Mouse (Mus musculus): ENCODE measurements around the gene Myl12a.

Myl12a gene

DNA sequence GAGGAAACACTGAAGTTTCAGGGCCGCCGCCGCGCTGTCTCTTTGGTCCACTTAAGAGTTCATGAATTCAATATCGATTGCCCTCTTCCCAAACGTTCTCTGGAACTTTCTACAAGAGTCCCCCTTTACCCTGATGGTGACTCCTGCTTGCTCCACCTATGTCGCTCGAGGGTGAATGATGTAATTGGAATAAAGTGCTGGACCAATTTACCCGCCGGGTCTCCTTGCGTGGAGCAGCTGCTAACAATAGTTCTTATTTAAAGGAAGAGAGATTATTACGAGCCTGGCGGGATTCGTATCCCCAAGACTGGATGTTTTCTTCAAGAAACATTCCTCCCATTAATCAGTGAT, at the start of gene Myl12a:
TSS of gene Myl12a (minus strand) at position 135 of the 351 bp plus-strand sequence.
- no peak for DNase-seq (ENCODE audit: low spot score)

- no peak for DNase-seq (ENCODE audit: low spot score)
Measured at GRCm38 (mm10) chr17:71049292-71049691, 46.6 kb upstream of the Myl12a start.

- no peak for DNase-seq (ENCODE audit: low spot score)
Measured at GRCm38 (mm10) chr17:71046856-71047255, 44.2 kb upstream of the Myl12a start.

- DNase-seq (ENCODE audit: low spot score): no peak
Measured at GRCm38 (mm10) chr17:71045591-71045990, 42.9 kb upstream of the Myl12a start.

GRCm38 (mm10) chr17:71042645-71043044, 40.0 kb upstream of the Myl12a start:
- no peak for DNase-seq (ENCODE audit: low spot score)

- no peak for DNase-seq (ENCODE audit: low spot score)
Measured at GRCm38 (mm10) chr17:71040582-71040880, 37.9 kb upstream of the Myl12a start.

DNA sequence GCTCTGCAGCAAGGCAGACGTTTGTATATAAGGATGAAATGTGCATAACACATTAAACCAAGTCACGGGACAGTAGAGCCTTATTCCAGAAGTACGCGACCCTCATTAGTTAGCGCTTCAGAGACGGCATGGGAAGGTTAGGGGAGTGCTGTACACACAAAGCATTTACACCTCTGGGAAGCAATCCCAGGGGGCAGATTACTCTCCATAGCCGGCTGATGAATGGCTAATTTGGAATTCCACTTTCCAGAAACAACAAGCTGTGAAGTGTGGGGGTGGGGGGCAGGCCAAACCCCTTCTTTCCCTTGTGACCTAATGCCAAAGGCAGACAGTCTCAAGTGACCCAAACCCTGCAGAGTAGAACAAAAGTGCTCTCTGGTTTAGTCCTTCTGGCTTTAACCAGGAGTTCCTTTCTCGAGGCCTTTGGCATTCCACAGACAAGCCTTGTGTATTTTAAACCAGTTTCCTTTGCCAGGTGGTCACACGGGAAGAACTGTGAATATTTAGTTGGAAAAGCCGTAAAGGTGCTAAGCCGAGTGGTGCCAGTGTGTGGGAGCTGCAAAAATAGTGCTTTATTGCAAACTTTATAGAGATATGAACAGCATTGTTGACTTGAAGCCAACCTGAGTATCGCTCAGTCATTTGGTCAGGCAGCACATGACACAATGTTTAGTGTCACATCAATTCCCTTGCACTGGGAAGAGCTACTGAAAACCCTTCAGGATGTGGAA, 37.3 kb upstream of the Myl12a start:
- DNase-seq (ENCODE audit: low spot score): no peak

GRCm38 (mm10) chr17:71038812-71039211, 36.1 kb upstream of the Myl12a start:
- DNase-seq (ENCODE audit: low spot score): no peak

- no peak for DNase-seq (ENCODE audit: low spot score)
Measured at GRCm38 (mm10) chr17:71037188-71037587, 34.5 kb upstream of the Myl12a start.

DNA sequence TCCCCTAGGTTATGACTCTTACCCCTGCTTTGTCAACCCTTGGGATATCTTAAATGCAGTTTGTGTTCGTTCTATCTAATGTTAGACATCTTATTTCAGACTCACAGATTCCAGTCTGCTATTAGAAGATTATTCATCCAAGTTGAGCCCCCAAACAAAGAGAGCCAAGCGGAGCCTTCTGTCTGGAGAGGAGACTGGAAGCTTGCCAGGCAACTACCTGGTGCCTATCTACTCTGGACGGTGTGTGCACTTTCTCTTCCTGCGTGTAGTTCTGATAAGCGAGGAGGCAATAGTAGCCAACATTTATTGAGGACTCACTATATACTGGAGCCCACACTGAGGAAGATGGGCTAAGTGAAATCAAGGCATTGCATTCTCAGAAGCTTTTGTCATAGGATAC, 31.8 kb upstream of the Myl12a start:
- DNase-seq (ENCODE audit: low spot score): no peak

DNA sequence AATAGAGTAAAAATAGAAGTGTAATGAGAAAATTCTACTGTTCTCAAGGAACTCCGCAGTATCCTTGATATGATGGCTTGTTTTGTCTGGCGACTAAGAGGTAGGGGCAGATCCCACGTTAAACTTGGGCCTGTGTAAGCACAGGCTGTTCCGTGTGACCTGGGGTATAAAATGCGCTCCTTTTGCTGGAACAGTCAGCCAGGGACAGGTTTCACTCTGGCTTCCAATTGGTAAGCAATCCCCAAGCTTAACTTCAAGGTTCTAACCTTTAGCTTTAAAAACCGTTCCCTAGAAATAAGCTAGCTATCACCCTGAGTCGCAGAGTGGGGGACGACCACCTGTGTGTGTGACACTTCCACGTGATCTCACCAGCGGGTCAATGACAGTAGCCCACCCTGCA, 30.0 kb upstream of the Myl12a start:
- DNase-seq (ENCODE audit: low spot score): no peak

GRCm38 (mm10) chr17:71027186-71027585, 24.5 kb upstream of the Myl12a start:
- no peak for DNase-seq (ENCODE audit: low spot score)

DNA sequence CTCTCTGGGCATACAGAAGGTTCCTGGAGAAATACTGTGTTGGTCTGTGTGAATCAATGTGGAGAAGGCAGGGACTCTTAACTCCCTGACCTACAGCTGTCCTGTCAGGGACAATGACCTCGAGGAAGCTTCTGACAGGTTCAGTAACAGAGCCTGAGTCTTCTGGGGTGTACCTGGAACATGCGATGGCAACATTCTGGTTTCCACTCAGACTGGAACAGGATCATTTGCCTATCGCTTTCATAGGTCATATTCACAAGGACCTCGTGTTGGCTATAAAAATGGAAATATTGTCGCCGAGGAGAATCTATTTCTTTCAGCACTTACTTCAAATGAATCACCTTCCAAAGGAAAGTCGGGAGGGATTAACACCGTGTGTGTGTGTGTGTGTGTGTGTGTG, 23.2 kb upstream of the Myl12a start:
- no peak for DNase-seq (ENCODE audit: low spot score)

- DNase-seq (ENCODE audit: low spot score): no peak
Measured at GRCm38 (mm10) chr17:71024071-71024470, 21.4 kb upstream of the Myl12a start.

- no peak for DNase-seq (ENCODE audit: low spot score)
Measured at GRCm38 (mm10) chr17:71022841-71023240, 20.2 kb upstream of the Myl12a start.

GRCm38 (mm10) chr17:71019860-71020259, 17.2 kb upstream of the Myl12a start:
- DNase-seq (ENCODE audit: low spot score): no peak

DNA sequence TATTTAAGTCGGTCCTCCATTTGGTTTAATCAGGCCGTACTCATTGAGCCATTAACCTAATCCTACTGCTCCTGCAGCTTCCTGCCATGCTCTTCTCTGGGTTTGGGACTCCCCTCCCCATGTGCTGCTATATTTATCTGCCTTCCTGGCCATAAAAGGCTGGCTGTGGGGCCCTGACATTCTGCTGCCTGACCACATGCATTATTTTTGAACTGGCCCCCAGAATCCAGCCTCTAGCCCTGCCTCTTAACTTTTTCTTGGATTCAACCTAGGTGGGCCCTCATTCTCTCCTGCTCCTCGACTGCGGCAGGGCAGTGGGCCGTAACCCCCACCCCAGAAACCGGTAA, 16.6 kb upstream of the Myl12a start:
- no peak for DNase-seq (ENCODE audit: low spot score)

DNA sequence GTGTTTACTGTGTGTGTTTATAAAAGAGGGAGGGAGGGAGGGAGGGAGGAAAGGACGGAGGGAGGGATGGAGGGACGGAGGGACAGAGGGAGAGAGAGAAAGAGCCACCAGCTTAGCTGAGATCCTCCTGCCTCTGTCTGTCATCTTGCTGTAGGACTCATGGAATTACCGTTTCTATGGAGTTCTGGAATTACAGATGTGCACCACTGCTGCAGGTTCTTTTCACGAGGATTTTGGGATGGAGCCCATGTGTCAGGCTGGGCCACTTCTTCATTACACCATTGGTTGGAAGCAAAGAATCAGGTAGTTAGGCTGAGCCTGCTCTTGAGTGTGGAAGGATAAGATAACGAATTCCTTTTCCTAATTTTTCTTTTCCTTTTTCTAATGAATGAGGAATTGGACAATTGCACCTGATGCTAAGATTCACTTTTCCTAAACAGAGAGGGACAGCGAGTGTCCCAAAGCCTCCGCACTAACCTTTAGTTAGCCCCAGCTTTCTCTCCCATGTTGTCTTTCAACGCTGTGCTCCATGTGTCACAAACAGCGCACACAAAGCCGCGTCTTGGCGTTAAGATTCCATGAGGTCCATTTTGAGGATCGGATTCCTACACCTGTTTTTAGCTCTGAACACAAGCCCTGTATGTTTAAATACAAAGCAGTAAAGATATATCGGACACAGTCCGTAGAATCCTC, 16.1 kb upstream of the Myl12a start:
- no peak for DNase-seq (ENCODE audit: low spot score)

- DNase-seq (ENCODE audit: low spot score): no peak
Measured at GRCm38 (mm10) chr17:71018151-71018550, 15.5 kb upstream of the Myl12a start.

- DNase-seq (ENCODE audit: low spot score): no peak
Measured at GRCm38 (mm10) chr17:71017457-71017998, 14.8 kb upstream of the Myl12a start.

DNA sequence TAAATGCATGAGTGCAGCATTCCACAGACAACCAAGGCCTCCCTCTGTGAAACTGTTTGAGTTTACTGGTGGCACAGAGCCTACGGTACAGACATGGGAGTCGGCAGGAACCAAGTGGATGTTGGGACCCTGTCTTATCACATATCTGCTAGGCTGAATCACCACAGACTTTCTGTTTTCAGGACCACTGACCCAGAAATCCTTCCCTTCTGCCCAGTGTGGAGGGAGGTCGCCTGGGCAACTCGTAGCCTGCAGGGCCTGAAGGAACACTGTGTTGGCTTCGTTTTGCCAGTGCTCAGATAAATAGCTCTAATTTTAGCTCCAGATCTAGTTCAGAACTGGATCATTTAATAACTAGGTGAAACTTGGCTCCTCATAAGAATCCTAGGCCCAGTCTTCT, 12.2 kb upstream of the Myl12a start:
- no peak for DNase-seq (ENCODE audit: low spot score)

GRCm38 (mm10) chr17:71013105-71013504, 10.4 kb upstream of the Myl12a start:
- DNase-seq (ENCODE audit: low spot score): no peak

GRCm38 (mm10) chr17:71011931-71012662, 9.4 kb upstream of the Myl12a start:
- DNase-seq (ENCODE audit: low spot score): no peak
